Mouse (Mus musculus) limb, embryonic 11.5 days (tissue): ENCODE measurements around the gene Rnase4. TPM values are rescaled to one million over a fixed set of nuclear protein-coding genes. Genes with fewer than 3 reads are reported as not detected.

ENCODE experiments used
- ATAC-seq: fragments of 200-750 bp; cut with Nextera tagmentation; 2 replicates; pipeline ENCODE4 v1.8.0; 2017; ENCODE audit warnings: low read depth; ENCODE audit not compliant: insufficient number of reproducible peaks, low FRiP score, low TSS enrichment
- DNase-seq: peaks from one replicate; pipeline ENCODE4 v3.0.0-alpha.2; 2015; ENCODE audit warnings: low spot score
- H3K27ac ChIP-seq: fragments of 300-500 bp; sonication (generic); replicated peaks from 2 replicates; pipeline ENCODE4 v1.5.1; 2014; ENCODE audit warnings: low read depth, mild to moderate bottlenecking, low read length
- H3K27me3 ChIP-seq: fragments of 300-500 bp; sonication (generic); 2 replicates; pipeline ENCODE4 v1.6.1; 2014; ENCODE audit warnings: mild to moderate bottlenecking, low read length, mixed read lengths; ENCODE audit not compliant: control insufficient read depth, insufficient read depth
- H3K36me3 ChIP-seq: fragments of 300-500 bp; sonication (generic); 2 replicates; pipeline ENCODE4 v1.6.1; 2014; ENCODE audit warnings: mild to moderate bottlenecking, low read length, moderate library complexity, mixed read lengths; ENCODE audit not compliant: control insufficient read depth, insufficient read depth
- H3K4me1 ChIP-seq: fragments of 300-500 bp; sonication (generic); 2 replicates; pipeline ENCODE4 v1.6.1; 2014; ENCODE audit warnings: low read length, mixed read lengths; ENCODE audit not compliant: control insufficient read depth, insufficient read depth
- H3K4me2 ChIP-seq: fragments of 300-500 bp; sonication (generic); 2 replicates; pipeline ENCODE4 v1.6.1; 2014; ENCODE audit warnings: low read depth, mild to moderate bottlenecking, moderate library complexity; ENCODE audit not compliant: severe bottlenecking
- H3K4me3 ChIP-seq: fragments of 300-500 bp; sonication (generic); 2 replicates; pipeline ENCODE4 v1.5.1; 2014; ENCODE audit warnings: low read depth, low read length
- H3K9ac ChIP-seq: fragments of 300-500 bp; sonication (generic); 2 replicates; pipeline ENCODE4 v1.6.1; 2014; ENCODE audit warnings: mild to moderate bottlenecking, low read length
- H3K9me3 ChIP-seq: fragments of 300-500 bp; sonication (generic); 2 replicates; pipeline ENCODE4 v1.6.1; 2016; ENCODE audit warnings: low read length; ENCODE audit not compliant: control insufficient read depth
- WGBS: fragments of 180-500 bp; shearing (Covaris S2); extraction: QIAGEN DNeasy Blood & Tissue Kit; methylation state at CpG from one replicate; pipeline ENCODE4 v1.1.7; 2014; 5-methylcytosine and 5-hydroxymethylcytosine counted together
- polyA plus RNA-seq: library from polyadenylated mRNA; unstranded; fragments of >200 nt; fragmentation: Nextera tagmentation; extraction: Ambion mirVana; gene quantifications from 2 replicates; pipeline ENCODE4 v1.2.1, GENCODE M21; 2014

Gene Rnase4
- polyA plus RNA-seq, 1 experiment from 2014 or later, result 7.1 TPM

DNA sequence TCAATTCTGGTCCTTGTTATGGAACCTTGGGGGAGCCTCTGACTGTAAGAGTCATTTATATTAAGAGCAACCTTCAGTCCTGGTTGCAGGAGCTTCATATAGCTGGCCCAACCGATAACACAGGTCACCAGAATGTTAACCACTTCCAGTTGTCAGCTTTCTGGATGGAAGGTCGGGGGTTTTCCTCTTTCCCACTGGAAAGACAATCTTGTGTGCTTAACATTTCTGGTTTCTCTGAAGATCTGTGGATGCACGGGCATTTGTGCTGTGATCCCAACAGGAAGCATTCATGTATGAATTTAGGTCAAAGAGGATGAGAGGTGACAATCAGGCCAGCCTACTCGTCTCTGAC lies 38.7 kb downstream of the Rnase4 start:
- Histone ChIP-seq H3K9me3 (no peaks in the 10 kb centered on the region), H3K27me3 (no peaks in the 10 kb centered on the region), H3K9ac (no peak overlapping the region), H3K4me3 (no peak overlapping the region), H3K36me3 (no peaks in the 10 kb centered on the region), H3K4me1 (no peaks in the 10 kb centered on the region), H3K4me2 (no peak overlapping the region), H3K27ac (no peak overlapping the region)
- DNase-seq (no peak), ATAC-seq (no peak)
- 65% methylated on average over 4 of the region's 4 CpGs for WGBS

DNA sequence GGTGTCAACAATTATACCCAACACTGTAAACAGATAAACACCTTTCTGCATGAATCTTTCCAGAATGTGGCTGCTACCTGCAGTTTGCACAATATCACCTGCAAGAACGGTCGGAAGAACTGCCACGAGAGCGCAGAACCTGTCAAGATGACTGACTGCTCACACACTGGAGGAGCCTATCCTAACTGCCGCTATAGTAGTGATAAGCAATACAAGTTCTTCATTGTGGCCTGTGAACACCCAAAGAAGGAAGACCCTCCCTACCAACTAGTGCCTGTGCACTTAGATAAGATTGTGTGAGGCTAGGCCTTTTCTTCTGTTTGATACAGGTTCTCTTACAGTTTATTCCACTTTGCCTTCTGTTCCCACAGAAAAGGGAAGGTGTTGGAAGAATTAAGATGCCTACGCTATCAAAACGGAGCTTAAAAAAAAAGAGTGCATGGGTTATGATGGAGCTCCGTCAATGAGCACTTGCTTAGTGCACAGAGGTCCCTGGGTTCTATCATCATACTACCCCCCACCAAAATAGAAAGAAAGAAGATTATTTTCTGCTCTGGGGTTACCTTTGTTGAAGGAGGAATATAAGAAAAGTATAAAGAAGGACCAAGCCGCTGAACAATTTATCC lies 39.6 kb downstream of the Rnase4 start:
- no peak overlapping the region for H3K27ac ChIP-seq
- no peak for DNase-seq

DNA sequence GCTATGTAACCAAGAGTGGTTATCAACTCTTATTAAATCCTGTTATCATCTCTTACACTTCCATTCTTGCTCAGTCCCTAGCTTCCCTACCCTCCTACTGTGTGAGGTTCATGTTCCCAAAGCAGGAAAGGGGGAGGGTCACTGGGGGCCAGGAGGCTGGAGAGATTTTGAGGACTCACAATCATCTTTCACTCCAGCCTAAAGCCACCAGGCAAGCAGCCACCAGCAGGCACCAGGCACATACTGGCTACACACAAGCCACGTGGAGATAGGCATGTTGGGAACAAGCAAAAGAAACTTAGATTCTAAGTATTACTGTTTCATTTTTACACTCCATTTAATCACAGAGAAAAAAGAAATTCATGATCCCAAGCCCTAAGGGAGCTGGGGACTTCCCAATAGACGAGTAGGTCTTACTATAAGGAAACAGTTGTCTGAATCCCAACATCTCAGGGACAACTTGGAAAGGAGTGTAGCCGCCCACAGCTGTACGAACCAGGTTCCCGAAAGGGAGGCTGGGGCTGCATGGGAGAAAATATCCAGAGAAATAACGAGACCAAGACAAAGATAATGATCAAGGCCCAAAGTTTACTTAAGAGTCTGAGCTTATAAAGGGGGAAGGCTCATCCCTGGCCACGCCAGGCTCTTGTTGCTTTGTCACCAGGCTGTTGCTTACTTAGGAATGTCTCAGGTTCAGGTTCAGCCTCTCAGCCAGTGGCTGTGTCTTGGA lies 40.4 kb downstream of the Rnase4 start:
- no peaks in the 10 kb centered on the region for H3K27me3 ChIP-seq
- no peaks in the 10 kb centered on the region for H3K36me3 ChIP-seq
- H3K9ac ChIP-seq, result no peak overlapping the region
- no peak for DNase-seq
- no peak overlapping the region for H3K4me2 ChIP-seq
- ATAC-seq, result no peak
- 82% methylated on average over 7 of the region's 7 CpGs for WGBS
- no peak overlapping the region for H3K27ac ChIP-seq
- H3K4me1 ChIP-seq, result no peaks in the 10 kb centered on the region
- H3K4me3 ChIP-seq, result no peak overlapping the region
- H3K9me3 ChIP-seq, result no peaks in the 10 kb centered on the region

More for the DNA sequence above, 39.6 kb downstream of the Rnase4 start:
- no peak overlapping the region for H3K4me3 ChIP-seq
- no peak overlapping the region for H3K9ac ChIP-seq
- WGBS, result 87% methylated on average over 9 of the region's 9 CpGs
- H3K27me3 ChIP-seq, result no peaks in the 10 kb centered on the region
- no peak for ATAC-seq
- H3K4me2 ChIP-seq, result no peak overlapping the region
- no peaks in the 10 kb centered on the region for H3K4me1 ChIP-seq
- no peaks in the 10 kb centered on the region for H3K36me3 ChIP-seq
- no peaks in the 10 kb centered on the region for H3K9me3 ChIP-seq

DNA sequence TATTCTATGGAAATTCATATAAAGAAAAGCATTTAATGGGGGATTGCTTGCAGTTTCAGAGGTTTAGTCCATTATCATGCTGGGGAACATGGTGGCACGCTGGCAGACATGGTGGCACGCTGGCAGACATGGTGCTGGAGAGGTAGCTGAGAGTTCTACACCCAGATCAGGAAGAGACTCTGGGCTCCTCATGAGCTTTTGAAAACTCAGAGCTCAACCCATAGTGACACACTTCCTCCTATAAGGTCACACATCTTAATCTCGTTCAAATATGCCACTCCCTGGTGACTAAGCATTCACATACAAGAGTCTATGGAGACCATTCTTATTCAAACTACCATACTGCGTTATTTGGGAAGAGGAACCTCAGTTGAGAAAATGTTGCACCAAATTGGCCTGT lies 41.5 kb downstream of the Rnase4 start:
- no peaks in the 10 kb centered on the region for H3K9me3 ChIP-seq
- H3K4me3 ChIP-seq, result no peak overlapping the region
- 94% methylated on average over 4 of the region's 4 CpGs for WGBS

DNA sequence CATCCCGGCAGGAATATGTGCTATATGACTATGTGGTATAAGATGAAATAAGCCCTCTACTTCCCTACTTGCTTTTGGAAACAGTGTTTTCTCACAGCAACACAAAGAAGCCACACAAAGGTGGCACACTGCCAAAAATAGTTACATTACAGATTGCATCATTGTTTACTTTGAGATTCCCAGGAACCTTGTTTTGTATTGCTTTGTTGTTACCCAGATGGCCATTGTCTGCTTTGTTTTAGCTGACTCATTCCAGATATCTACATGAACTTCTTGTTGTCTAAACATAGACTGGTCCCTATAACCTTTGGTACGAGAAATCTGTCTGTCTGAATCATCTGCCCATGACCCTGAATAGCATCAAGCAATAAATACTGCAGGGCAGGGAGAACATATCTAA lies 49.5 kb downstream of the Rnase4 start:
- no peak for DNase-seq
- no peak overlapping the region for H3K27ac ChIP-seq
- ATAC-seq, result no peak
- H3K9ac ChIP-seq, result no peak overlapping the region
- no peaks in the 10 kb centered on the region for H3K27me3 ChIP-seq
- no peak overlapping the region for H3K4me2 ChIP-seq
- no peaks in the 10 kb centered on the region for H3K9me3 ChIP-seq
- WGBS, result 85% methylated on average over 2 of the region's 2 CpGs
- no peaks in the 10 kb centered on the region for H3K4me1 ChIP-seq
- no peak overlapping the region for H3K4me3 ChIP-seq
- H3K36me3 ChIP-seq, result no peaks in the 10 kb centered on the region

More for the DNA sequence above, 41.5 kb downstream of the Rnase4 start:
- H3K36me3 ChIP-seq, result no peaks in the 10 kb centered on the region
- ATAC-seq (no peak), DNase-seq (no peak)
- no peak overlapping the region for H3K27ac ChIP-seq
- H3K9ac ChIP-seq, result no peak overlapping the region
- no peaks in the 10 kb centered on the region for H3K4me1 ChIP-seq
- H3K4me2 ChIP-seq, result no peak overlapping the region
- H3K27me3 ChIP-seq, result no peaks in the 10 kb centered on the region

DNA sequence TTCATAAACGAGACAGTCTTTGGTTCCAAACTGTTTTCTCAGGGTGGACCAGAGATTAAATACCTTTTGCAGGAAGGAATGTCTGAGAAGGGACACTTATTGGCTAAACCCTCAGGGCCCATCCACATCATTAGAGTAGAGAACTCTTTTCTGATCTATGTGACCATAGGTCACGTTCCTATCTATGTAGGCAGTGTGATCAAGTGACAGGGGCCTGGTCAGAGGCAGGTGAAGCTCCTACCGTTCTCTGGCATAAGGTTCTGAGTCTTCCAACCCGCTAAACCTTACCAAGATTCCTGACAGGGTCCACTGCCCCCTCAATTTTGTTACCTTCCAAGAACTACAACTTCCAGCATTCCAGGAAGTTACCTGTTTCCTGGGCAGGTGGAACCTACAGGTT lies 51.2 kb downstream of the Rnase4 start:
- Histone ChIP-seq H3K27ac (no peak overlapping the region), H3K27me3 (no peaks in the 10 kb centered on the region), H3K4me2 (no peak overlapping the region), H3K4me3 (no peak overlapping the region), H3K9me3 (no peaks in the 10 kb centered on the region), H3K9ac (no peak overlapping the region), H3K4me1 (no peaks in the 10 kb centered on the region), H3K36me3 (no peaks in the 10 kb centered on the region)
- ATAC-seq (no peak), DNase-seq (no peak)
- WGBS, result 85% methylated on average over 4 of the region's 4 CpGs

DNA sequence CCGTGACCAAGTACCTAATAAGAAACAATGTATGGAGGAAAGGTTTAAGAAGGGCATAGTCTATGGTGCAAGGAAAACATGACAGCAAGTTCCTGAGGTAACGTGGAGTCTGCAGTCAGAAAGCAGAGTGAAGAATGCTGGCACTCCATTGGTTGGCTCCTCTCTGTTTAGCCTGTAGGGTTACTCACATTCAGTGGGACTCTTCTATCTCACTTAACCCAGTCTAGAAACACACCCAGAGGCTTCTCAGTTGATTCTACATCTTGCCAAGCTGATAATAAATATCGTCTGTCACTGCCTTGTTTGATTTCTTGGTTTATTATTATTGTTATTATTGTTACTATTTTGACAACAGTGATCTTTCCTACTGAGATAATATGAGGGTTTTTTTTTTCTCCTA lies 51.7 kb downstream of the Rnase4 start:
- Histone ChIP-seq H3K9me3 (no peaks in the 10 kb centered on the region), H3K27ac (no peak overlapping the region), H3K36me3 (no peaks in the 10 kb centered on the region), H3K4me2 (no peak overlapping the region), H3K27me3 (no peaks in the 10 kb centered on the region), H3K9ac (no peak overlapping the region), H3K4me3 (no peak overlapping the region), H3K4me1 (no peaks in the 10 kb centered on the region)
- WGBS, result 83% methylated on average over 3 of the region's 3 CpGs
- DNase-seq (no peak), ATAC-seq (no peak)

DNA sequence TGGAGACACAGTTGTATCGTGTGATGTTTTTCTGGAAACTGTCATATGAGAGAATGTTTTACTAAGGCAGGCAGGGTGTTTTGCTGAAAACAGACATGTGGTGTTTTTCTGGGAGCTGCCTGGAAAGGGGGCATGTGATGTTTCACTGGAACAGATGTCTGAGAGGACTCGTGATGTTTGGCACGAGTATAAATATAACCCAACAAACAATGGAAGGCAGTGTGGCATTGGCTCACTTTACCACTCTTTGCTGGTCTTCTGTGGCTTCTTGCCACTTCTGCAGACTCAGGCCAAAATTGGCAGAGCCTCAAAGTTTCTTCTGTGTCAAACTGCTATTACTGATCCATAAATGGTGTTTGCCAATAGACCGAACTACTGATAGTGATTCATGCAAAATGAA lies 52.4 kb downstream of the Rnase4 start:
- no peaks in the 10 kb centered on the region for H3K9me3 ChIP-seq
- 86% methylated on average over 4 of the region's 4 CpGs for WGBS
- DNase-seq, result no peak

DNA sequence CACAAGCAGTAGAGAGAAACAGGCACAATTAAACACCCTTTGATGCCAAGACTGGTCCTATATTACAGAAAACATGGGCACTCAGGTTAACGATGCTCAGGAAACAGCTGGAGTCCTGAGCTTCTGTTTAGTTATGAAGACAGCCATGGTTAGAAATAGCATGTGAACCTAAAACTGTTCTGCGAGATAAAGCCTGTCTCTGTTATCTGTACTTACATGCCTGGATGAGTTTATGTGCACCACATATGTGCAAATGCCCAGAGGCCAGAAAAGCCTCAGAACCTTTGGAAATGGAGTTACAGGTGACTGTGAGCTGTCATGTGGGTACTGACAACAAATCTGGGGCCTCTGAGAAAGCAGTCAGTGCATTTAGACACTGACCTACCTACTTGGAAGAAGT lies 53.1 kb downstream of the Rnase4 start:
- no peaks in the 10 kb centered on the region for H3K27me3 ChIP-seq

More for the DNA sequence above, 52.4 kb downstream of the Rnase4 start:
- no peaks in the 10 kb centered on the region for H3K4me1 ChIP-seq
- H3K9ac ChIP-seq, result no peak overlapping the region
- H3K27me3 ChIP-seq, result no peaks in the 10 kb centered on the region
- H3K36me3 ChIP-seq, result no peaks in the 10 kb centered on the region
- no peak overlapping the region for H3K4me2 ChIP-seq
- H3K27ac ChIP-seq, result no peak overlapping the region
- H3K4me3 ChIP-seq, result no peak overlapping the region
- ATAC-seq, result no peak

More for the DNA sequence above, 53.1 kb downstream of the Rnase4 start:
- H3K9ac ChIP-seq, result no peak overlapping the region
- H3K4me2 ChIP-seq, result no peak overlapping the region
- ATAC-seq (no peak), DNase-seq (no peak)
- no peaks in the 10 kb centered on the region for H3K36me3 ChIP-seq
- no peak overlapping the region for H3K4me3 ChIP-seq
- H3K27ac ChIP-seq, result no peak overlapping the region
- H3K4me1 ChIP-seq, result no peaks in the 10 kb centered on the region
- WGBS, result 85% methylated on average over 2 of the region's 2 CpGs
- no peaks in the 10 kb centered on the region for H3K9me3 ChIP-seq
